Comparison of ENCODE assay signal across 14 mouse cellular contexts in the genomic region with DNA sequence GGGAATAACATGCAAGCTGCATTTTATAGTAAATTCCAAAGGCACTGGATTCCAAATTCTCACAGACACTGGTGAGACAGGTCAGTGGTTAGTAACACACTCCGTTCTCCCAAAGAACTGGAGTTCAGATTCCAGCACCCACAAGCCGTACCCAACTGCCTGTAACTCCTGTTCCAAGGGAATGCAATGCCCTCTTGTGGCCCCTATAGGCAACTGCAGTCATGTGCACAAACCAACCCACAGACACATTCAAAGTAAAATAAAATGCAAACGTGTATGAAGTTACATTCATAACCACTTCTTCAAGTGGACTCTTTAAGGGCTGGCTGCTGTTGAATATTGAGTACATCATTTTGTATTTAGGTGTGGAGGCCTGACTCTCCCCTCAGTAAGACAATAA.
A peak's percentile ranks its signal among the peaks of the same experiment; 100 is the strongest.
DNase-seq lines count a peak whose midpoint lies in the region; ATAC-seq and TF ChIP-seq lines count a peak whose summit lies in the region.
"Had no signal": no experiment of that assay in that cellular context is flagged by ENCODE, and none has a peak within 500 bp of the region (broad histone marks: within the 10 kb centered on the region; RNA-seq: fewer than 3 reads in every experiment).

No protein-coding gene starts in this region.

- no peak overlapping the region for H3K4me3 ChIP-seq in cerebellum, adult 2 months (replicated peaks; ENCODE audit: insufficient read depth, low read depth, low read length)
- no peak overlapping the region for H3K4me3 ChIP-seq in liver, adult 2 months (ENCODE audit: insufficient read depth, low read depth, low read length)
- no peak overlapping the region for H3K4me3 ChIP-seq in liver, embryonic 12.5 days
- no peak overlapping the region for H3K4me3 ChIP-seq in E14TG2a.4 (replicated peaks; ENCODE audit: low read length)
- no peak overlapping the region for H3K4me3 ChIP-seq in cortical plate, adult 2 months (ENCODE audit: insufficient read depth, low read length)
- H3K4me3 ChIP-seq: erythroblast, embryonic 14.5 days; limb, embryonic 13.5 days; megakaryocyte, embryonic 14.5 days had no signal

- no peak overlapping the region for H3K27ac ChIP-seq in cerebellum, adult 2 months (ENCODE audit: insufficient read depth, low read length)
- H3K27ac ChIP-seq in liver, adult 2 months (replicated peaks; ENCODE audit: insufficient read depth, low read depth, low read length), result no peak overlapping the region
- H3K27ac ChIP-seq in liver, embryonic 12.5 days, result no peak overlapping the region
- no peak overlapping the region for H3K27ac ChIP-seq in cortical plate, adult 2 months (ENCODE audit: insufficient read depth, low read length)
- H3K27ac ChIP-seq: limb, embryonic 13.5 days had no signal

- no peak overlapping the region for H3K9ac ChIP-seq in liver, adult 2 months (ENCODE audit: low read depth, low read length)
- no peak overlapping the region for H3K9ac ChIP-seq in liver, embryonic 12.5 days
- H3K9ac ChIP-seq: limb, embryonic 13.5 days had no signal

- no peaks in the 10 kb centered on the region for H3K27me3 ChIP-seq in cerebellum, adult 2 months (ENCODE audit: control insufficient read depth, insufficient read depth, low read length)
- no peaks in the 10 kb centered on the region for H3K27me3 ChIP-seq in liver, adult 2 months (ENCODE audit: control insufficient read depth, insufficient read depth, low read length)
- H3K27me3 ChIP-seq in liver, embryonic 12.5 days (replicated peaks), result no peaks in the 10 kb centered on the region
- H3K27me3 ChIP-seq in E14TG2a.4 (ENCODE audit: insufficient read depth, low read length), result peaks cover 7% of the 10 kb centered on the region; the same call in 1 of the 2 replicates
- H3K27me3 ChIP-seq: limb, embryonic 13.5 days had no signal

- H3K79me2 ChIP-seq in liver, adult 2 months (ENCODE audit: control insufficient read depth, insufficient read depth, low read length), result no peaks in the 10 kb centered on the region

- peaks cover 23% of the 10 kb centered on the region for H3K4me1 ChIP-seq in cerebellum, adult 2 months (ENCODE audit: control insufficient read depth, insufficient read depth, low read length)
- peaks cover 47% of the 10 kb centered on the region for H3K4me1 ChIP-seq in liver, adult 2 months (ENCODE audit: control insufficient read depth, insufficient read depth, low read length)
- H3K4me1 ChIP-seq in liver, embryonic 12.5 days, result peaks cover 3% of the 10 kb centered on the region; the same call in 1 of the 2 replicates
- peaks cover 26% of the 10 kb centered on the region for H3K4me1 ChIP-seq in E14TG2a.4 (replicated peaks; ENCODE audit: low read depth, low read length)
- H3K4me1 ChIP-seq in cortical plate, adult 2 months (ENCODE audit: control insufficient read depth, insufficient read depth, low read length), result peaks cover 6% of the 10 kb centered on the region; the same call in 1 of the 2 replicates

- no peak for TF ChIP-seq POLR2A in cerebellum, adult 2 months (IDR thresholded peaks at IDR 0.05; ENCODE audit: borderline replicate concordance, insufficient read depth, low read length)
- TF ChIP-seq POLR2A in liver, adult 2 months (IDR thresholded peaks at IDR 0.05; ENCODE audit: extremely low read depth, insufficient read depth, low read length), result no peak
- TF ChIP-seq POLR2A in cortical plate, adult 2 months (IDR thresholded peaks at IDR 0.05; ENCODE audit: extremely low read depth, insufficient read depth, low read length), result no peak

- ATAC-seq in liver, embryonic 12.5 days, result no peak

- H3K4me2 ChIP-seq in liver, embryonic 12.5 days, result no peak overlapping the region
- H3K4me2 ChIP-seq: limb, embryonic 13.5 days had no signal

- WGBS in cerebellum, adult 2 months, result 97% methylated on average over 3 of the region's 3 CpGs
- 96% methylated on average over 3 of the region's 3 CpGs for WGBS in liver, adult 2 months
- WGBS in liver, embryonic 12.5 days (ENCODE audit: insufficient replicate concordance), result 84% methylated on average over 3 of the region's 3 CpGs

- TF ChIP-seq CTCF in cerebellum, adult 2 months (IDR thresholded peaks at IDR 0.05; ENCODE audit: borderline replicate concordance, insufficient read depth, low read depth, low read length), result peak; percentile 13; the same call in 1 of the 2 replicates
- TF ChIP-seq CTCF in liver, adult 2 months (IDR thresholded peaks at IDR 0.05; ENCODE audit: low read depth, low read length), result peak; percentile 49; the same call in 1 of the 2 replicates
- peak; percentile 81 for TF ChIP-seq CTCF in E14TG2a.4 (conservative IDR thresholded peaks at IDR 0.05; ENCODE audit: low read length)
- TF ChIP-seq CTCF in cortical plate, adult 2 months (IDR thresholded peaks at IDR 0.05; ENCODE audit: extremely low read depth, insufficient read depth, low read length), result 0 out of 2 replicates have a peak, but pooled peaks have one; percentile 10

- DNase-seq in cerebellum, adult 2 months, result no peak
- DNase-seq in cerebellum, postnatal 10 days, result no peak
- no peak for DNase-seq in liver, adult 2 months (ENCODE audit: extremely low read depth, low read depth, low spot score)
- DNase-seq in frontal cortex, postnatal 25 days (ENCODE audit: low spot score in 2 of 2), result no peak
- DNase-seq in spleen, adult 12 weeks (ENCODE audit: low spot score), result no peak
- DNase-seq: gastrocnemius, postnatal 10 days; kidney, adult 11 months; layer of hippocampus, adult 9-11 months had no signal

- no peaks in the 10 kb centered on the region for H3K36me3 ChIP-seq in liver, adult 2 months (ENCODE audit: control insufficient read depth, insufficient read depth, low read length)
- no peaks in the 10 kb centered on the region for H3K36me3 ChIP-seq in liver, embryonic 12.5 days
- H3K36me3 ChIP-seq in E14TG2a.4 (ENCODE audit: insufficient read depth, low read length), result no peaks in the 10 kb centered on the region
- H3K36me3 ChIP-seq: limb, embryonic 13.5 days had no signal

- no peaks in the 10 kb centered on the region for H3K9me3 ChIP-seq in liver, embryonic 12.5 days (replicated peaks)
- no peaks in the 10 kb centered on the region for H3K9me3 ChIP-seq in E14TG2a.4 (ENCODE audit: low read length)

Comparison
In these comparisons a context has a peak if more than half of its experiments do, and no peak if none do; other contexts are left out.
1. CTCF ChIP-seq: peak in every context shown above with its lines; median percentile 81 in E14TG2a.4; 49 in liver, adult 2 months; 13 in cerebellum, adult 2 months; 10 in cortical plate, adult 2 months.